Mouse (Mus musculus) liver, embryonic 13.5 days (tissue): ENCODE results near the gene Csf3r. TPM values are rescaled to one million over a fixed set of nuclear protein-coding genes. Genes with fewer than 3 reads are reported as not detected.
A peak's percentile ranks its signal among the peaks of the same experiment; 100 is the strongest.

Experiments used
- ATAC-seq: fragments of 200-750 bp; cut with Nextera tagmentation; 2 replicates; pipeline ENCODE4 v1.8.0; 2017; ENCODE audit warnings: low read depth, mild to moderate bottlenecking, moderate number of reproducible peaks, moderate library complexity
- DNase-seq: peaks from one replicate; pipeline ENCODE4 v3.0.0; 2022
- H3K27ac ChIP-seq: fragments of 300-500 bp; sonication (generic); 2 replicates; pipeline ENCODE4 v1.5.1; 2015; ENCODE audit warnings: moderate library complexity, mild to moderate bottlenecking, inconsistent platforms
- H3K27me3 ChIP-seq: fragments of 300-500 bp; sonication (generic); 2 replicates; pipeline ENCODE4 v1.6.1; 2015; ENCODE audit warnings: mild to moderate bottlenecking, inconsistent platforms
- H3K36me3 ChIP-seq: fragments of 300-500 bp; sonication (generic); 2 replicates; pipeline ENCODE4 v1.6.1; 2015; ENCODE audit warnings: mild to moderate bottlenecking, inconsistent platforms
- H3K4me1 ChIP-seq: fragments of 300-500 bp; sonication (generic); replicated peaks from 2 replicates; pipeline ENCODE4 v1.6.1; 2015; ENCODE audit warnings: inconsistent platforms
- H3K4me2 ChIP-seq: fragments of 300-500 bp; sonication (generic); 2 replicates; pipeline ENCODE4 v1.6.1; 2015; ENCODE audit warnings: inconsistent platforms, mild to moderate bottlenecking, moderate library complexity
- H3K4me3 ChIP-seq: fragments of 300-500 bp; sonication (generic); replicated peaks from 2 replicates; pipeline ENCODE4 v1.5.1; 2015; ENCODE audit warnings: mild to moderate bottlenecking, inconsistent platforms
- H3K9ac ChIP-seq: fragments of 300-500 bp; sonication (generic); 2 replicates; pipeline ENCODE4 v1.6.1; 2015; ENCODE audit warnings: mild to moderate bottlenecking, inconsistent platforms
- H3K9me3 ChIP-seq: fragments of 300-500 bp; sonication (generic); replicated peaks from 2 replicates; pipeline ENCODE4 v1.6.1; 2016; ENCODE audit warnings: inconsistent platforms
- WGBS: fragments of 180-500 bp; shearing (Covaris S2); methylation state at CpG from one replicate; pipeline ENCODE4 v1.1.7; 2015; ENCODE audit not compliant: insufficient replicate concordance; 5-methylcytosine and 5-hydroxymethylcytosine counted together
- polyA plus RNA-seq: library from polyadenylated mRNA; unstranded; fragments of >200 nt; fragmentation: Nextera tagmentation; extraction: Ambion mirVana; gene quantifications from 2 replicates; pipeline ENCODE4 v1.2.1, GENCODE M21; 2015

Csf3r gene
- polyA plus RNA-seq, 1 experiment from 2014 or later: 2.0 TPM

GRCm38 (mm10) chr4:126084382-126084781 lies 60.0 kb downstream of the Csf3r start:
- H3K27me3 ChIP-seq: no peaks in the 10 kb centered on the region
- no peak overlapping the region for H3K27ac ChIP-seq
- H3K4me1 ChIP-seq: peaks cover 20% of the 10 kb centered on the region
- H3K4me2 ChIP-seq: no peak overlapping the region
- no peak overlapping the region for H3K9ac ChIP-seq
- 68% methylated on average over 8 of the region's 8 CpGs for WGBS
- DNase-seq (no peak), ATAC-seq (no peak)
- no peaks in the 10 kb centered on the region for H3K36me3 ChIP-seq
- H3K9me3 ChIP-seq: no peaks in the 10 kb centered on the region
- no peak overlapping the region for H3K4me3 ChIP-seq

- no peak overlapping the region for H3K27ac ChIP-seq
- DNase-seq (peak; percentile 73), ATAC-seq (peak; percentile 78)
- H3K27me3 ChIP-seq: no peaks in the 10 kb centered on the region
- peaks cover 29% of the 10 kb centered on the region for H3K4me1 ChIP-seq
- 18% methylated on average over 7 of the region's 7 CpGs for WGBS
- no peak overlapping the region for H3K4me3 ChIP-seq
- no peak overlapping the region for H3K4me2 ChIP-seq
- H3K9me3 ChIP-seq: no peaks in the 10 kb centered on the region
- H3K9ac ChIP-seq: no peak overlapping the region
- no peaks in the 10 kb centered on the region for H3K36me3 ChIP-seq
These were observed 61.7 kb downstream of the Csf3r start for GRCm38 (mm10) chr4:126085996-126086576.

- no peaks in the 10 kb centered on the region for H3K9me3 ChIP-seq
- H3K9ac ChIP-seq: peak overlapping the region; percentile 2; the same call in 1 of the 2 replicates
- peak; percentile 41; the same call in 1 of the 2 replicates for ATAC-seq
- DNase-seq: no peak
- no peaks in the 10 kb centered on the region for H3K27me3 ChIP-seq
- H3K4me3 ChIP-seq: no peak overlapping the region
- H3K4me1 ChIP-seq: peaks cover 19% of the 10 kb centered on the region
- H3K27ac ChIP-seq: no peak overlapping the region
- no peak overlapping the region for H3K4me2 ChIP-seq
- H3K36me3 ChIP-seq: no peaks in the 10 kb centered on the region
- 35% methylated on average over 7 of the region's 7 CpGs for WGBS
These were observed 65.9 kb downstream of the Csf3r start for GRCm38 (mm10) chr4:126090101-126090847.

GRCm38 (mm10) chr4:126090848-126091124 lies 66.4 kb downstream of the Csf3r start:
- Histone ChIP-seq H3K4me2 (no peak overlapping the region), H3K27me3 (no peaks in the 10 kb centered on the region), H3K36me3 (no peaks in the 10 kb centered on the region), H3K9me3 (no peaks in the 10 kb centered on the region), H3K9ac (no peak overlapping the region), H3K4me3 (no peak overlapping the region), H3K4me1 (peaks cover 19% of the 10 kb centered on the region), H3K27ac (no peak overlapping the region)
- 50% methylated on average over 4 of the region's 4 CpGs for WGBS
- ATAC-seq (no peak), DNase-seq (no peak)

- no peak overlapping the region for H3K4me3 ChIP-seq
- no peak overlapping the region for H3K4me2 ChIP-seq
- H3K27ac ChIP-seq: no peak overlapping the region
- no peak overlapping the region for H3K9ac ChIP-seq
- H3K9me3 ChIP-seq: no peaks in the 10 kb centered on the region
- H3K27me3 ChIP-seq: no peaks in the 10 kb centered on the region
- ATAC-seq: no peak
- H3K4me1 ChIP-seq: peaks cover 15% of the 10 kb centered on the region
- no peak for DNase-seq
- 74% methylated on average over 8 of the region's 8 CpGs for WGBS
- H3K36me3 ChIP-seq: no peaks in the 10 kb centered on the region
These were observed 67.5 kb downstream of the Csf3r start for GRCm38 (mm10) chr4:126091873-126092272.

Other genes starting within 250 kb of the Csf3r start
- 112 and 127 TPM in 2 replicates for gene Mrps15, start 22.4 kb downstream of the Csf3r start, polyA plus RNA-seq
- 1.4 and 1.5 TPM in 2 replicates for gene Oscp1, start 34.0 kb downstream of the Csf3r start, polyA plus RNA-seq
- gene Lsm10, start 72.1 kb downstream of the Csf3r start, polyA plus RNA-seq: 31.1 and 31.3 TPM in 2 replicates
- gene Stk40, start 79.4 kb downstream of the Csf3r start, polyA plus RNA-seq: 13.9 and 15.9 TPM in 2 replicates
- 11.8 and 13.3 TPM in 2 replicates for gene Eva1b, start 123.2 kb downstream of the Csf3r start, polyA plus RNA-seq
- gene Sh3d21, start 138.9 kb downstream of the Csf3r start, polyA plus RNA-seq: 0.82 and 1.3 TPM in 2 replicates
- 98.1 and 121 TPM in 2 replicates for gene Thrap3, start 178.2 kb downstream of the Csf3r start, polyA plus RNA-seq
- gene Map7d1, start 231.8 kb downstream of the Csf3r start, polyA plus RNA-seq: 6.6 and 7.3 TPM in 2 replicates
- 40.5 and 41.5 TPM in 2 replicates for gene Trappc3, start 237.8 kb downstream of the Csf3r start, polyA plus RNA-seq